Mouse (Mus musculus) erythroid progenitor cell, adult 5-6 weeks (primary cell): ENCODE results near the gene Chad. TPM values are rescaled to one million over a fixed set of nuclear protein-coding genes. Genes with fewer than 3 reads are reported as not detected.

Experiments
- ATAC-seq: replicated peaks from 2 replicates; pipeline ENCODE4 v1.8.0; 2016; ENCODE audit warnings: moderate number of reproducible peaks, mild to moderate bottlenecking, moderate TSS enrichment, inconsistent platforms; ENCODE audit not compliant: poor library complexity, low FRiP score, severe bottlenecking
- total RNA-seq, 2 experiments: library from RNA; stranded (forward) in 1 of 2; stranded (reverse) in 1 of 2; fragments of 150-400 nt in 1 of 2; fragments of 186-747, 209-891 nt in 1 of 2; gene quantifications; 2 replicates each; pipeline versions ENCODE4 v1.2.3 to v1.2.4; 2015 to 2017; ENCODE audit warnings: low replicate concordance in 2 of 2

The Chad gene
- total RNA-seq, 2 experiments from 2014 or later = not detected

GRCm38 (mm10) chr11:94563383-94563782 lies 1.5 kb upstream of the Chad start:
- no peak for ATAC-seq

- ATAC-seq = 0 out of 2 replicates have a peak, but pooled peaks have one; percentile 26
These were observed 1.0 kb upstream of the Chad start for GRCm38 (mm10) chr11:94563821-94564220.

- no peak for ATAC-seq
These were observed 268 bp downstream of the Chad start for GRCm38 (mm10) chr11:94565151-94565479.

GRCm38 (mm10) chr11:94566534-94566933 lies 1.7 kb downstream of the Chad start:
- no peak for ATAC-seq

GRCm38 (mm10) chr11:94567326-94567725 lies 2.5 kb downstream of the Chad start:
- ATAC-seq = no peak

- no peak for ATAC-seq
These were observed 5.8 kb downstream of the Chad start for GRCm38 (mm10) chr11:94570612-94571011.

- no peak for ATAC-seq
These were observed 7.0 kb downstream of the Chad start for GRCm38 (mm10) chr11:94571850-94572249.

- ATAC-seq = no peak
These were observed 9.7 kb downstream of the Chad start for GRCm38 (mm10) chr11:94574560-94574959.

GRCm38 (mm10) chr11:94575036-94575435 lies 10.2 kb downstream of the Chad start:
- no peak for ATAC-seq

GRCm38 (mm10) chr11:94576361-94576760 lies 11.5 kb downstream of the Chad start:
- ATAC-seq = no peak

GRCm38 (mm10) chr11:94580111-94580740 lies 15.4 kb downstream of the Chad start:
- ATAC-seq = no peak

GRCm38 (mm10) chr11:94585091-94585490 lies 20.2 kb downstream of the Chad start:
- no peak for ATAC-seq

- no peak for ATAC-seq
These were observed 22.7 kb downstream of the Chad start for GRCm38 (mm10) chr11:94587511-94587910.

- peak; percentile 54; the same call in 1 of the 2 replicates for ATAC-seq
These were observed 31.5 kb downstream of the Chad start for GRCm38 (mm10) chr11:94596311-94596852.

- no peak for ATAC-seq
These were observed 32.5 kb downstream of the Chad start for GRCm38 (mm10) chr11:94597319-94597718.

- no peak for ATAC-seq
These were observed 33.7 kb downstream of the Chad start for GRCm38 (mm10) chr11:94598437-94599120.

GRCm38 (mm10) chr11:94600447-94600846 lies 35.6 kb downstream of the Chad start:
- ATAC-seq = no peak

- ATAC-seq = no peak
These were observed 36.8 kb downstream of the Chad start, which contains the start of gene Acsf2 for GRCm38 (mm10) chr11:94601321-94602281. TSS of gene Acsf2 (minus strand) at chr11:94601871.

GRCm38 (mm10) chr11:94602356-94602955 lies 37.6 kb downstream of the Chad start:
- ATAC-seq = 0 out of 2 replicates have a peak, but pooled peaks have one; percentile 35
